Comparison of ENCODE assay signal across 16 mouse cellular contexts in genomic region chr6:93569866-93570265, GRCm38 (mm10).
"Had no signal": no experiment of that assay in that cellular context is flagged by ENCODE, and none has a peak within 500 bp of the region (broad histone marks: within the 10 kb centered on the region; RNA-seq: fewer than 3 reads in every experiment).

No protein-coding gene starts in this region.

- H3K27ac ChIP-seq: neural tube, embryonic 13.5 days; neural tube, embryonic 15.5 days; stomach, embryonic 15.5 days; stomach, postnatal 0 days had no signal

- H3K9ac ChIP-seq: neural tube, embryonic 13.5 days; neural tube, embryonic 15.5 days; stomach, embryonic 15.5 days had no signal

- H3K36me3 ChIP-seq: neural tube, embryonic 13.5 days; neural tube, embryonic 15.5 days; stomach, embryonic 15.5 days had no signal

- H3K27me3 ChIP-seq: neural tube, embryonic 13.5 days; neural tube, embryonic 15.5 days; stomach, embryonic 15.5 days had no signal

- H3K9me3 ChIP-seq: neural tube, embryonic 13.5 days; neural tube, embryonic 15.5 days; stomach, embryonic 15.5 days had no signal

- H3K4me3 ChIP-seq: neural tube, embryonic 13.5 days; neural tube, embryonic 15.5 days; stomach, embryonic 15.5 days had no signal

- H3K4me1 ChIP-seq: neural tube, embryonic 15.5 days; stomach, embryonic 15.5 days had no signal

- H3K4me2 ChIP-seq: neural tube, embryonic 13.5 days; neural tube, embryonic 15.5 days; stomach, embryonic 15.5 days had no signal

- DNase-seq: retina, postnatal 1 day; right cerebral cortex, adult 18-20 months; right cerebral cortex, postnatal 14 days; right cerebral cortex, postnatal 25 days; right cerebral cortex, postnatal 4 days; spleen, adult 18-20 months; thymus, adult 18-20 months; thymus, adult 2 months; thymus, postnatal 14 days; thymus, postnatal 25 days; thymus, postnatal 36 days; thymus, postnatal 4 days had no signal
